Mouse (Mus musculus) limb, embryonic 10.5 days (tissue): ENCODE measurements around the gene Sbno2. TPM values are rescaled to one million over a fixed set of nuclear protein-coding genes. Genes with fewer than 3 reads are reported as not detected.

Experiments
- DNase-seq: peaks from one replicate; pipeline ENCODE4 v3.0.0-alpha.2; 2017; ENCODE audit warnings: low spot score
- H3K27ac ChIP-seq: fragments of 300-500 bp; sonication (generic); 2 replicates; pipeline ENCODE4 v1.5.1; 2016; ENCODE audit warnings: mild to moderate bottlenecking
- H3K27me3 ChIP-seq: fragments of 300-500 bp; sonication (generic); 2 replicates; pipeline ENCODE4 v1.6.1; 2016; ENCODE audit warnings: low read depth, mild to moderate bottlenecking; ENCODE audit not compliant: poor library complexity, severe bottlenecking
- H3K36me3 ChIP-seq: fragments of 300-500 bp; sonication (generic); 2 replicates; pipeline ENCODE4 v1.6.1; 2016; ENCODE audit warnings: mild to moderate bottlenecking, moderate library complexity
- H3K4me1 ChIP-seq: fragments of 300-500 bp; sonication (generic); 2 replicates; pipeline ENCODE4 v1.6.1; 2016
- H3K4me3 ChIP-seq: fragments of 300-500 bp; sonication (generic); 2 replicates; pipeline ENCODE4 v1.5.1; 2016; ENCODE audit warnings: mild to moderate bottlenecking, moderate library complexity
- H3K9me3 ChIP-seq: fragments of 300-500 bp; sonication (generic); replicated peaks from 2 replicates; pipeline ENCODE4 v1.6.1; 2016; ENCODE audit warnings: mild to moderate bottlenecking
- WGBS: fragments of 180-500 bp; shearing (Covaris S2); methylation state at CpG from one replicate; pipeline ENCODE4 v1.1.7; 2016; 5-methylcytosine and 5-hydroxymethylcytosine counted together
- polyA plus RNA-seq: library from polyadenylated mRNA; unstranded; fragments of >200 nt; fragmentation: Nextera tagmentation; extraction: Ambion mirVana; gene quantifications from 2 replicates; pipeline ENCODE4 v1.2.1, GENCODE M21; 2016

The Sbno2 gene
- 17.1 and 18.4 TPM in 2 replicates for polyA plus RNA-seq

- Histone ChIP-seq H3K36me3 (no peaks in the 10 kb centered on the region), H3K4me1 (peaks cover 31% of the 10 kb centered on the region), H3K27ac (peak within 1 kb of the TSS; percentile 4; the same call in 1 of the 2 replicates), H3K9me3 (no peaks in the 10 kb centered on the region), H3K27me3 (no peaks in the 10 kb centered on the region), H3K4me3 (peak within 1 kb of the TSS; percentile 11; the same call in 1 of the 2 replicates)
- no peak for DNase-seq
- WGBS = 70% methylated on average over 5 of the region's 5 CpGs
Measured at GRCm38 (mm10) chr10:80105460-80105859, at the start of gene Sbno2. Gene Sbno2, minus strand, starts transcription at chr10:80105571.

- peaks cover 77% of the 10 kb centered on the region for H3K4me1 ChIP-seq
- no peaks in the 10 kb centered on the region for H3K9me3 ChIP-seq
- peaks cover 94% of the 10 kb centered on the region for H3K36me3 ChIP-seq
- no peak overlapping the region for H3K27ac ChIP-seq
- H3K27me3 ChIP-seq = no peaks in the 10 kb centered on the region
- 90% methylated on average over 7 of the region's 7 CpGs for WGBS
- no peak for DNase-seq
- peak overlapping the region; percentile 93 for H3K4me3 ChIP-seq
Measured at GRCm38 (mm10) chr10:80154384-80154783, 49.0 kb upstream of the Sbno2 start.

GRCm38 (mm10) chr10:80153713-80154112 lies 48.3 kb upstream of the Sbno2 start:
- peak overlapping the region; percentile 93 for H3K4me3 ChIP-seq
- whole genome bisulfite sequencing = 89% methylated on average over 19 of the region's 19 CpGs
- H3K4me1 ChIP-seq = peaks cover 70% of the 10 kb centered on the region
- peak overlapping the region; percentile 22; the same call in 1 of the 2 replicates for H3K27ac ChIP-seq
- no peak for DNase-seq
- no peaks in the 10 kb centered on the region for H3K27me3 ChIP-seq
- H3K36me3 ChIP-seq = peaks cover 89% of the 10 kb centered on the region
- no peaks in the 10 kb centered on the region for H3K9me3 ChIP-seq

DNA sequence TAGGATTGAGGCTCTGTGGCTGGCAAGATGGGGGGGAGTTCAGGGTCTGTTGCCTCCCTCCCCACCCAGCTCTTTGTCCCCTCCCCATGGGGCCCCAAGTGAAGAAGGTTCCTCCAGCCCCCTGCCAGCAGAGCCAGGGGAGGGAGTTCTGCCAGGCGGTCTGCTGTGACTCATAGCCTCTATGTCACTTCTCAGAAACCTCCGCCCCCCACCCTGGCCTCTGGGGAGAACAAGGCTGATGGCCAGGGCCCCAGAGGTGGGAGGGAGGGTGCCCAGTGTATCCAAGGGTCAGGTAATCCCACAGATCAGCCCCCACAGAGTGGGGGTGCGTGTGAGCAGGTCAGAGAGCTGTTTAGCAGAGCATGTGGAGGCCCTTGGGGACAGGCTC lies 47.5 kb upstream of the Sbno2 start:
- no peak for DNase-seq
- WGBS = 46% methylated on average over 3 of the region's 3 CpGs
- H3K36me3 ChIP-seq = peaks cover 89% of the 10 kb centered on the region
- H3K9me3 ChIP-seq = no peaks in the 10 kb centered on the region
- H3K4me3 ChIP-seq = peak overlapping the region; percentile 93
- H3K27me3 ChIP-seq = no peaks in the 10 kb centered on the region
- peak overlapping the region; percentile 100 for H3K27ac ChIP-seq
- peaks cover 65% of the 10 kb centered on the region for H3K4me1 ChIP-seq

DNA sequence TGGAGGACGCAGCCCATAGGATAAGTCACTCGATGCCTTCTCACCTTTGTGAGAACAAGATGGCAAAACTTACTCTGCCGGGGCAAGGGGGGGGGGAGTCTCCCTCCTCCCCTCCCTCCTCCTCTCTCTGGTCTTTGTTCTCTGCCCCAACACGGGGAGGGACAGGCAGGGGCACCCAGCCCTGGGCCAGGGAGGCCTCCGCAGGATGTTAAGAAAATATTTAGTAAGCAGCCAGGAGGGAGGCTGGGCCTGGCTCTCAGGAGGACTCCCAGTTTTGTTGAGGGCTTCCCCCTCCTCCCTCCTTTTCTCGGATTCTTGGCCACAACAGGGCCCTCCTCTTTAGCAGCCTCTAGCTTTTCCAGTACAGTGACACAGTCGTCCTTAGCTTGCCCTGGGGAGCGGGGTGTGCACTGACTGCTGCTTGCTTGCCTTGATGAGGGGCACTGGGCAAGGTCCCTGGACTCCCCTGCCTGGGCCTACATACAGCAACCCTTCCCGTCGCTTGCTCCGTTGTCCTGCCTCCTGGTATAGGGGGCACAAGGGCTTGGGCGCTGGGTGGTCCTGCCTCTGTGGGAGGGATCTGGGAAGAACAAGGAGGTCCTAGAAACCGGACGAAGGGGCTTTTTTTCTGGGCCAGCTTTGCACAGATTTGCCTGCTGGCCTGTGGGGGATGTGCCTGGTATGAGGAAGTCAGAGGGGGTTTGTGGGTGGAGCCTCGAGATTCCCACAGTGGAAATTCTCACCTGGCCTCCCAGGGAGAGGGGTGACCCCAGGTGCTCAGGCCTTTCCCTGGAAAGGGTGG lies 46.9 kb upstream of the Sbno2 start:
- peak overlapping the region; percentile 93 for H3K4me3 ChIP-seq
- H3K36me3 ChIP-seq = peaks cover 85% of the 10 kb centered on the region
- DNase-seq = peak; percentile 49
- no peaks in the 10 kb centered on the region for H3K27me3 ChIP-seq
- WGBS = 15% methylated on average over 15 of the region's 15 CpGs
- peaks cover 65% of the 10 kb centered on the region for H3K4me1 ChIP-seq
- H3K27ac ChIP-seq = peak overlapping the region; percentile 100
- no peaks in the 10 kb centered on the region for H3K9me3 ChIP-seq

GRCm38 (mm10) chr10:80151211-80152034 lies 46.1 kb upstream of the Sbno2 start:
- peak; percentile 73 for DNase-seq
- WGBS = 1% methylated on average over 26 of the region's 26 CpGs
- Histone ChIP-seq H3K36me3 (peaks cover 81% of the 10 kb centered on the region), H3K4me3 (peak overlapping the region; percentile 93), H3K9me3 (no peaks in the 10 kb centered on the region), H3K27ac (peak overlapping the region; percentile 100), H3K4me1 (peaks cover 65% of the 10 kb centered on the region), H3K27me3 (no peaks in the 10 kb centered on the region)

DNA sequence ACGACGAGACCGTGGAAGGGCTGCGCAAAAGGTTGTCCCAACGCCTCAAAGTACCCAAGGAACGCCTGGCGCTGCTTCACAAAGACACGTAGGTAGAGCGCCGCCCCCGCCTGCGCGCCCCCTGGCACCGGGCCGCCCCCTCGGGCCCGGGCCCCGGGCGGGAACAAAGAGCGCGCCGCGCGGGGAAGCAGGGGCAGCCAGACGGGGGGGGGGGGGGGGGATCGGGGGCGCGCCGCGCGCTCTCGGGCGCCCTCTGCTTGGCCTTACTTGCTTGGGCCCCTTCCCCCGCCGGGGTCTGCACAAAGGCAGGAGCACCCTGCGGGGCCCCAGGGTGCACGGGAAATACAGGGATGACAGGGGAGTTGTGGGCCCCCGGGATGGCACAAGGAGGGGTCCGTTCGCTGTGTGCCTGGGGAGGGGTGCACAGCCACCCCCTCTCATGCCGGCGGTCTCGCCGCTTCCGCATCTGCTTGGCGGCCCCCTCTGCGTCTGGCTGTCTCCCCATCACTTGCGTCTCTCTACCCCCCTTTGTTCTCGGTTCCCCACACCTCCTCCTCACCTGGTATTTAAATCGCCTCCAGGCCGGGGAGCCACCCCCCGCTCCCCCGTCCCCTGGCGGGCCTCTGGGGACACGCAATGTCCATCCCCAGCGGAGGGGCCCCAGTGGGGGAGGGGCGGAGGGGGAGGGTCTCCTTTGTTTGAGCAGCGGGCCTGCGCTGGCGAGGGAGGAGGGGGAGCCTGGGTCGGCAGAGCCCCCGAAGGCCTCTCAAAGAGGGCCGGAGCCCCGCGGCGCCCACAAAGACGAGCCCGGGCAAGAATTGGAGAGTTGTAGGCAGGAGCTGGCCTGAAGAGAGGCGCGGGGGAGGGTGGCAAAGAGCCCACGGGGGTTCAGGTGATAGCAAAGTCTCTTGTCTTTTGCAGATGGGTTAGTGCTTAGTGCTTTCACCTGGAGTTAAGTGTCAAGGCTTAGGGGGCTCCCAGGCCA lies 45.1 kb upstream of the Sbno2 start:
- Histone ChIP-seq H3K36me3 (peaks cover 81% of the 10 kb centered on the region), H3K4me3 (peak overlapping the region; percentile 93), H3K9me3 (no peaks in the 10 kb centered on the region), H3K27ac (peak overlapping the region; percentile 100), H3K4me1 (peaks cover 64% of the 10 kb centered on the region), H3K27me3 (no peaks in the 10 kb centered on the region)
- under 1% methylated on average over 65 of the region's 71 CpGs for WGBS
- peak; percentile 91 for DNase-seq

DNA sequence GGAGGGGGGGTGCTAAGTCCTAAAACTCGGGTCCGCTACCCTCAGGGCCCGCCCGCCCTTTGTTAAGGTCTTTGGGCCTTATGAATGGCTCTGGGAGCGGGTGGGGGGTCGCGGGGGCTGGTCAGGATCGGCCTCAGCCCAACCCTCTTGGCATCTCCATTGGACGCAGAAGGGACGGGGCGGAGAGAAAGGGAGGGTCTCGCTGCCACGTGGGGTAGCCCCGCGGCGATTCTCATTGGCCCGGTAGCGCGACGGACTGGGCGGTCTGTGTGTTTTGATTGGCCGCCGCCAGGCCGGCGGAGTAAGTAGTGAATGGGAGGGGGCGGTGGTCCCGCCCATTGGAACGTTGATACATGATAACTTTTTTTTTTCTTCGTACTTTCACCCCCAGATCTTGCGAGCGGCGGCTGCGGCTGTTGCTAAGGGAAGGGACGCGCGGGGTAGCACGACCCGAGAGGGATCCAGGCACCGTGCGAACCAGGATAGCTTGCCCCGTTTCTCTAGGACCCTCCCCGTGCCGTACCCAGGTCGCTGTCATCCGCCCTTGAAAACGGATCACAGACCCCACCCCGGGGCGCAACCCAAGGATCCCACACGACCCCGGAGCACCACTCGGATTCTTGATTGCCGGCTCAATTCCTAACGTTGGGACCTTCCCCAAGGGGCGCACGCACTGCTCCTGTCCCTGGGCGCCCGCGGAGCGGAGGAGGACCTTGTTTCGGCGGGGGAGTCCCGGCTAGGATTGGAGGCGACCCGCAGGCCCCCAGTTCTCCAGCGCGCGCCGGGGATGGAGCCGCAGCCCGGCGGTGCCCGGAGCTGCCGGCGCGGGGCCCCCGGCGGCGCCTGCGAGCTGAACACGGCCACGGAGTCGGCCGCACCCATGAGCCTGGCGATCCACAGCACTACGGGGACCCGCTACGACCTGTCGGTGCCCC lies 44.2 kb upstream of the Sbno2 start:
- Histone ChIP-seq H3K27me3 (no peaks in the 10 kb centered on the region), H3K4me3 (peak overlapping the region; percentile 93), H3K9me3 (no peaks in the 10 kb centered on the region), H3K36me3 (peaks cover 81% of the 10 kb centered on the region), H3K4me1 (peaks cover 62% of the 10 kb centered on the region), H3K27ac (peak overlapping the region; percentile 100)
- under 1% methylated on average over 88 of the region's 88 CpGs for WGBS
- peak; percentile 98 for DNase-seq

DNA sequence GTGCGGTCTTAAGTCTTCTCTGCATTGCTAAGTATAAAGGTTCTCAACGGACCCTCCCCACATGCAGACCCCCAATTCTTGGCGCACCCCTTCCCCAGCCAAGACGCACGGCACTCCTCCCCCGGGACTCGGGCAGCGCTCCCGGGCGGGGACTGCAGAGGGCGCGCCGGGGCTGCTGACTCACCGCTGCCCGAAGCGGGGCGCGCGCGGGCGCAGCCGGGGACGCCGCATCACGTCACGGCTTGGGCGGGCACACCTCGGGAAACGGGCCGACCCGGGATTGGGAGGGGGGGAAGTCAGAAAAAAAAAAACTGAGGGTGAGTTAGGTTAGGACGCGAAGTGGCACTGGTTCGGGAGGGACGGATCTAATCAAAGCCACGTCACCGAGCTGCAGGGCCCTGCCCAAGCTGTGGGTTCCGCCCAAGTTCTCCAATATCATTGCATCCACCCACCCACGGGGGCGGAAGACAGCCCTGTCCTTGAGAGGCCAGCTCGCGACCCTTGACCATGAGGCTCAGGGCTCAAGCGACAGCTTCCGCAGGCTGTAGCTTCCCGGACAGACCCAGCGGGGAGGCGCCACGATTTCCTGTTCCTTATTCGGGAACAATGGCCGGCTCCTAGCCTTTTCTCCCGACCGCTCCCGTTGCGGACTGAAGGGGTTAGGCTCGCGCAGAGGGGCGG lies 43.4 kb upstream of the Sbno2 start:
- Histone ChIP-seq H3K27ac (peak overlapping the region; percentile 100), H3K27me3 (no peaks in the 10 kb centered on the region), H3K4me1 (peaks cover 54% of the 10 kb centered on the region), H3K4me3 (peak overlapping the region; percentile 93), H3K36me3 (peaks cover 81% of the 10 kb centered on the region), H3K9me3 (no peaks in the 10 kb centered on the region)
- DNase-seq = peak; percentile 96
- under 1% methylated on average over 57 of the region's 57 CpGs for WGBS

DNA sequence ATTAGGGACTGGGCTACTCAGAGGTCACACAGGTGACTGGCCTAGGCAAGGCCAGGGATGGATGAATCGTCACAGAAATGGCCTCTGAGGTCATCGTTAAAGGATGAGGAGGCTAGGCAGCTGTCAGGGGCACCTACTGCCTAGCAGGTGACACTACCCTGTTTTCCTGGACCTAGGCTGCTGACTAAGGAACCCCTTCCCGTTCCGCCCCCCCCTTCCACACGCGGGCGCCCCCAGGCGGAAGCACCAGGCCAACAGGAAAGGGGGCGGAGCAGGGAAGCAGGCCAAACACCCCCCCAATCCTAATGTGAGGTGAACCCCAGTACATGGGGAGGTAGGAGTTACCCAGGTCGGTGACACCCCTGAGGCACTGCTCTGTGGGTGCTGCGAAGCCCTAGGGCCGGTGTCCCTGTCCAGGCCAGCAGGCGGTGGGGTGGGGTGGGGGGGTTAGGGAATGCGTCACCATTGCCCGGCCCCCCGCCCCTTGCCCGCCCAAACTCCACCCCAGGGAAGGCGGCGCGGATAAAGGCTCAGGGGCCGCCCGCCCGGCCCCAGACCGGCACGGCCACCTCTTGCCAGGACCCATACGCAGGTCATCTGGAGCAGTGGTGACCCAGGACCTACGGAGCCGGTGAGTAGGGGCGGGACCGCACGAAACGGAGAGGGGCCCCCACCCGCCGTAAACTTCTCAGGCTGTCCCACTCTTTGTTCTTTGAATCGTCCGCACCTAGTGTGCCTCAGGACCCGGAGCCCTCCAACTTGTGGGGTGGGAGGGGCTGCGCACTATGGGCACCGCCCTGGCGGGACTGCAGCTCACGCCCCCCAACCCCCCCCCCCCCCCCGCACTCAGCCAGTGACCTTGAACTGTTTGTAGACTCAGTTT lies 42.6 kb upstream of the Sbno2 start, which contains the start of gene Midn:
Gene Midn, plus strand, starts transcription at position 554 of the 883 bp plus-strand sequence.
- WGBS = 0% methylated on average over 41 of the region's 42 CpGs
- DNase-seq = peak; percentile 87
- H3K4me3 ChIP-seq = peak within 1 kb of the TSS; percentile 93
- peaks cover 53% of the 10 kb centered on the region for H3K4me1 ChIP-seq
- H3K27ac ChIP-seq = peak within 1 kb of the TSS; percentile 100
- peaks cover 78% of the 10 kb centered on the region for H3K36me3 ChIP-seq
- H3K9me3 ChIP-seq = no peaks in the 10 kb centered on the region
- no peaks in the 10 kb centered on the region for H3K27me3 ChIP-seq
